Mouse (Mus musculus): ENCODE data around the gene Sgtb.

DNA sequence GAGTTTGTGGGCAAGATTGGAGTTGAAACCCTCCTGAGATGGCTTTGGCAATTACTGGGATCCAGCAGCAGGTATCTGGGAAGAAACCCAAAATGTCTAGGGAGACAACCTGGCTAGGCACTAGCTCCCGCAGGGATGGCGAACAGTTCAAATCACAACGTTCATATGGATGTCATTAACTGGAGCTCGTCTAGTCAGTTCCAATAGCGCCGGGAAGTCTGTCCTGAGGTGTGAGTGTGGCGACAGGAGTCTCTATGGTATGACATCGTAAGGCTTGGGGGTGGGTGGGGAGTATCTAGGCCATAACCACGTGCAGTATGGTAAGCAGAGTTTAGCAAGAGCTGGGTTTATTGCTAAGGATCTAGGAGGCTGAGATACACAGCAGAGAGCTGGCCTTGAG lies 46.5 kb upstream of the Sgtb start:
- TF ChIP-seq GATA1 (IDR thresholded peaks at IDR 0.05; ENCODE audit: low read length) (no peak), TAL1 (IDR thresholded peaks at IDR 0.05; ENCODE audit: low read length) (no peak)
